Mouse (Mus musculus): ENCODE measurements around the gene Psma5.

Gene Psma5

GRCm38 (mm10) chr3:108282401-108283240, 25.9 kb downstream of the Psma5 start:
- no peak for DNase-seq (ENCODE audit: low spot score in 2 of 2)

- no peak for DNase-seq (ENCODE audit: low spot score in 2 of 2)
Measured at GRCm38 (mm10) chr3:108283241-108283561, 26.5 kb downstream of the Psma5 start.

GRCm38 (mm10) chr3:108283781-108284601, 27.3 kb downstream of the Psma5 start, which contains the start of gene Sort1:
Gene Sort1 (plus strand): TSS chr3:108284082.
- DNase-seq (ENCODE audit: low spot score in 2 of 2), result peak; percentile 88 to 90

- DNase-seq (ENCODE audit: low spot score in 2 of 2), result no peak
Measured at GRCm38 (mm10) chr3:108285078-108285711, 28.5 kb downstream of the Psma5 start.

- no peak for DNase-seq (ENCODE audit: low spot score in 2 of 2)
Measured at GRCm38 (mm10) chr3:108286671-108287439, 30.1 kb downstream of the Psma5 start.

GRCm38 (mm10) chr3:108287811-108288805, 31.4 kb downstream of the Psma5 start:
- peak in 1 of 2 experiments; percentile 41 for DNase-seq (ENCODE audit: low spot score in 2 of 2)

GRCm38 (mm10) chr3:108289311-108290130, 32.8 kb downstream of the Psma5 start:
- DNase-seq (ENCODE audit: low spot score in 2 of 2), result no peak

GRCm38 (mm10) chr3:108291036-108291799, 34.5 kb downstream of the Psma5 start:
- DNase-seq (ENCODE audit: low spot score in 2 of 2), result no peak

GRCm38 (mm10) chr3:108294398-108294797, 37.7 kb downstream of the Psma5 start:
- no peak for DNase-seq (ENCODE audit: low spot score in 2 of 2)

- peak; percentile 44 to 57 for DNase-seq (ENCODE audit: low spot score in 2 of 2)
Measured at GRCm38 (mm10) chr3:108295379-108296219, 38.9 kb downstream of the Psma5 start.

- DNase-seq (ENCODE audit: low spot score in 2 of 2), result peak in 1 of 2 experiments; percentile 36
Measured at GRCm38 (mm10) chr3:108296220-108297049, 39.7 kb downstream of the Psma5 start.

- DNase-seq (ENCODE audit: low spot score in 2 of 2), result no peak
Measured at GRCm38 (mm10) chr3:108297050-108297419, 40.3 kb downstream of the Psma5 start.

GRCm38 (mm10) chr3:108297603-108298553, 41.2 kb downstream of the Psma5 start:
- no peak for DNase-seq (ENCODE audit: low spot score in 2 of 2)

- DNase-seq (ENCODE audit: low spot score in 2 of 2), result no peak
Measured at GRCm38 (mm10) chr3:108300455-108301030, 43.8 kb downstream of the Psma5 start.

- DNase-seq (ENCODE audit: low spot score in 2 of 2), result no peak
Measured at GRCm38 (mm10) chr3:108303683-108304082, 47.0 kb downstream of the Psma5 start.
